Mouse (Mus musculus) forebrain, postnatal 0 days (tissue): ENCODE results near the gene Gars. TPM values are rescaled to one million over a fixed set of nuclear protein-coding genes. Genes with fewer than 3 reads are reported as not detected.

Experiments
- ATAC-seq: fragments of 200-750 bp; cut with Nextera tagmentation; 2 replicates; pipeline ENCODE4 v1.8.0; 2017; ENCODE audit warnings: mild to moderate bottlenecking, moderate library complexity
- DNase-seq: peaks from one replicate; pipeline ENCODE4 v3.0.0-alpha.2; 2015
- H3K27ac ChIP-seq: fragments of 300-500 bp; sonication (generic); 2 replicates; pipeline ENCODE4 v1.5.1; 2014; ENCODE audit warnings: low read depth, mild to moderate bottlenecking, antibody characterized with exemption, low read length, moderate library complexity, mixed read lengths
- H3K27me3 ChIP-seq: fragments of 300-500 bp; sonication (generic); 2 replicates; pipeline ENCODE4 v1.6.1; 2014; ENCODE audit warnings: mild to moderate bottlenecking, low read length, mixed read lengths; ENCODE audit not compliant: insufficient read depth
- H3K36me3 ChIP-seq: fragments of 300-500 bp; sonication (generic); 2 replicates; pipeline ENCODE4 v1.6.1; 2014; ENCODE audit warnings: mild to moderate bottlenecking, moderate library complexity; ENCODE audit not compliant: insufficient read depth
- H3K4me1 ChIP-seq: fragments of 300-500 bp; sonication (generic); 2 replicates; pipeline ENCODE4 v1.6.1; 2014; ENCODE audit warnings: antibody characterized with exemption; ENCODE audit not compliant: insufficient read depth
- H3K4me2 ChIP-seq: fragments of 300-500 bp; sonication (generic); 2 replicates; pipeline ENCODE4 v1.6.1; 2014; ENCODE audit warnings: low read depth, mild to moderate bottlenecking, moderate library complexity
- H3K4me3 ChIP-seq: fragments of 300-500 bp; sonication (generic); 2 replicates; pipeline ENCODE4 v1.5.1; 2014; ENCODE audit warnings: low read depth, low read length, mixed read lengths
- H3K9ac ChIP-seq: fragments of 300-500 bp; sonication (generic); 2 replicates; pipeline ENCODE4 v1.6.1; 2014; ENCODE audit warnings: mild to moderate bottlenecking
- H3K9me3 ChIP-seq: fragments of 300-500 bp; sonication (generic); 2 replicates; pipeline ENCODE4 v1.6.1; 2016; ENCODE audit warnings: low read length
- CTCF ChIP-seq: sonication (generic); IDR thresholded peaks from 2 replicates; pipeline ENCODE4 v1.5.1; 2016; ENCODE audit warnings: antibody characterized with exemption, control low read depth, low read depth
- WGBS: fragments of 180-500 bp; shearing (Covaris S2); extraction: QIAGEN DNeasy Blood & Tissue Kit; methylation state at CpG from one replicate; pipeline ENCODE4 v1.1.7; 2014; 5-methylcytosine and 5-hydroxymethylcytosine counted together
- polyA plus RNA-seq: library from polyadenylated mRNA; unstranded; fragments of >200 nt; fragmentation: Nextera tagmentation; extraction: Ambion mirVana; gene quantifications from 2 replicates; pipeline ENCODE4 v1.2.1, GENCODE M21; 2015
- total RNA-seq: library from RNA; depleted of rRNA; stranded (reverse); fragments of >200 nt; gene quantifications from 2 replicates; pipeline ENCODE4 v1.2.3, GENCODE M21; 2014

Gars gene
- total and polyA plus RNA-seq, 2 experiments from 2014 or later: 191 to 222 TPM

- WGBS: 90% methylated on average over 4 of the region's 4 CpGs
- Histone ChIP-seq H3K27ac (no peak overlapping the region), H3K9ac (no peak overlapping the region), H3K4me2 (no peak overlapping the region), H3K27me3 (no peaks in the 10 kb centered on the region), H3K9me3 (no peaks in the 10 kb centered on the region), H3K36me3 (no peaks in the 10 kb centered on the region), H3K4me1 (0 out of 2 replicates have a peak, but pooled peaks cover 7% of the 10 kb centered on the region), H3K4me3 (no peak overlapping the region)
- no peak for DNase-seq
- ATAC-seq: no peak
- TF ChIP-seq CTCF: no peak
Observed at GRCm38 (mm10) chr6:55036731-55037130, 1.1 kb upstream of the Gars start.

GRCm38 (mm10) chr6:55038671-55039445 is 1.1 kb downstream of the Gars start:
- ATAC-seq (no peak; the same call in 1 of the 2 replicates), DNase-seq (peak; percentile 53)
- TF ChIP-seq CTCF: 0 out of 2 replicates have a peak, but pooled peaks have one; percentile 9
- Histone ChIP-seq H3K4me3 (peak overlapping the region; percentile 91), H3K4me2 (peak overlapping the region; percentile 77), H3K27ac (peak overlapping the region; percentile 98), H3K4me1 (0 out of 2 replicates have a peak, but pooled peaks cover 7% of the 10 kb centered on the region), H3K36me3 (no peaks in the 10 kb centered on the region), H3K9me3 (no peaks in the 10 kb centered on the region), H3K27me3 (no peaks in the 10 kb centered on the region), H3K9ac (peak overlapping the region; percentile 97)
- 2% methylated on average over 12 of the region's 12 CpGs for WGBS

- ATAC-seq (no peak), DNase-seq (no peak)
- Histone ChIP-seq H3K27me3 (no peaks in the 10 kb centered on the region), H3K4me1 (0 out of 2 replicates have a peak, but pooled peaks cover 7% of the 10 kb centered on the region), H3K27ac (no peak overlapping the region), H3K36me3 (no peaks in the 10 kb centered on the region), H3K4me2 (peak overlapping the region; percentile 77), H3K9me3 (no peaks in the 10 kb centered on the region), H3K9ac (peak overlapping the region; percentile 97; the same call in 1 of the 2 replicates), H3K4me3 (peak overlapping the region; percentile 91; the same call in 1 of the 2 replicates)
- TF ChIP-seq CTCF: no peak
- WGBS: 74% methylated on average over 6 of the region's 6 CpGs
Observed at GRCm38 (mm10) chr6:55039446-55039783, 1.6 kb downstream of the Gars start.

GRCm38 (mm10) chr6:55040031-55040430 is 2.2 kb downstream of the Gars start:
- DNase-seq: no peak

GRCm38 (mm10) chr6:55043206-55043605 is 5.4 kb downstream of the Gars start:
- no peak for TF ChIP-seq CTCF
- WGBS: 86% methylated on average over 8 of the region's 8 CpGs
- Histone ChIP-seq H3K27me3 (no peaks in the 10 kb centered on the region), H3K4me3 (no peak overlapping the region), H3K36me3 (peaks cover 9% of the 10 kb centered on the region), H3K4me2 (no peak overlapping the region), H3K4me1 (0 out of 2 replicates have a peak, but pooled peaks cover 3% of the 10 kb centered on the region), H3K9ac (no peak overlapping the region), H3K27ac (no peak overlapping the region), H3K9me3 (no peaks in the 10 kb centered on the region)
- DNase-seq: no peak
- ATAC-seq: no peak

More at GRCm38 (mm10) chr6:55040031-55040430, 2.2 kb downstream of the Gars start:
- H3K4me3 ChIP-seq: no peak overlapping the region
- no peak for TF ChIP-seq CTCF
- no peak overlapping the region for H3K27ac ChIP-seq
- H3K9ac ChIP-seq: no peak overlapping the region
- H3K4me1 ChIP-seq: 0 out of 2 replicates have a peak, but pooled peaks cover 7% of the 10 kb centered on the region
- ATAC-seq: no peak
- no peaks in the 10 kb centered on the region for H3K36me3 ChIP-seq
- H3K9me3 ChIP-seq: no peaks in the 10 kb centered on the region
- no peaks in the 10 kb centered on the region for H3K27me3 ChIP-seq
- WGBS: 78% methylated on average over 1 of the region's 1 CpGs
- no peak overlapping the region for H3K4me2 ChIP-seq

- WGBS: 53% methylated on average over 5 of the region's 5 CpGs
- no peak for TF ChIP-seq CTCF
- no peak overlapping the region for H3K9ac ChIP-seq
Observed at GRCm38 (mm10) chr6:55044542-55044941, 6.7 kb downstream of the Gars start.

GRCm38 (mm10) chr6:55045326-55045725 is 7.5 kb downstream of the Gars start:
- no peak for DNase-seq
- no peak for ATAC-seq
- Histone ChIP-seq H3K4me1 (no peaks in the 10 kb centered on the region), H3K27ac (no peak overlapping the region), H3K9ac (no peak overlapping the region), H3K9me3 (no peaks in the 10 kb centered on the region), H3K4me3 (no peak overlapping the region), H3K27me3 (no peaks in the 10 kb centered on the region), H3K4me2 (no peak overlapping the region), H3K36me3 (peaks cover 29% of the 10 kb centered on the region)
- 65% methylated on average over 1 of the region's 1 CpGs for WGBS
- TF ChIP-seq CTCF: no peak

More at GRCm38 (mm10) chr6:55044542-55044941, 6.7 kb downstream of the Gars start:
- H3K4me2 ChIP-seq: no peak overlapping the region
- ATAC-seq (peak; percentile 48; the same call in 1 of the 2 replicates), DNase-seq (no peak)
- no peak overlapping the region for H3K27ac ChIP-seq
- H3K4me3 ChIP-seq: no peak overlapping the region
- no peaks in the 10 kb centered on the region for H3K27me3 ChIP-seq
- H3K9me3 ChIP-seq: no peaks in the 10 kb centered on the region
- H3K4me1 ChIP-seq: no peaks in the 10 kb centered on the region
- peaks cover 21% of the 10 kb centered on the region for H3K36me3 ChIP-seq
